Mouse (Mus musculus): ENCODE data around the gene Gm815.
A peak's percentile ranks its signal among the peaks of the same experiment; 100 is the strongest.

Gene Gm815

GRCm38 (mm10) chr19:26885616-26886015 lies at the start of gene Gm815:
Gene Gm815, plus strand, starts transcription at chr19:26885881.
- DNase-seq, result no peak

DNA sequence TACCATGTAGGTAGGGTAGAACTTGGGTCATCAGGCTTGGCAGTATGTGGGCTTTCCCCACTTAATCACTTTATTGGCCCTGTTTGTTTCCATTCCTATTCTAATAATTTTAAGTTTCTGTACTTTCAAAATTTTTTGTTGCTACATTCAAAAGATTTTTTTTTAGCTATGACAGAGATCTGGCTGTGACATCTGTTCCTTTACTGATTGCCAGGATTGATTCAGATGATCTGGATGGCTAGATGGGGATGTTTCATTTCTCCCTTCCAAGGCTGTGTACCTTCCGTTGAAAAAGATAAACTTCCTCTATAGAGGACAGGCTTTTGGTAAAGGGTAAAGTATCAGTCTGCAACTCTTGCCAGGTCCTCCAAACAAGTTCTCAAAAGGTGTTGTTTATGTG lies 48.1 kb upstream of the Gm815 start:
- DNase-seq, result no peak

GRCm38 (mm10) chr19:26843896-26844295 lies 41.8 kb upstream of the Gm815 start:
- no peak for DNase-seq

DNA sequence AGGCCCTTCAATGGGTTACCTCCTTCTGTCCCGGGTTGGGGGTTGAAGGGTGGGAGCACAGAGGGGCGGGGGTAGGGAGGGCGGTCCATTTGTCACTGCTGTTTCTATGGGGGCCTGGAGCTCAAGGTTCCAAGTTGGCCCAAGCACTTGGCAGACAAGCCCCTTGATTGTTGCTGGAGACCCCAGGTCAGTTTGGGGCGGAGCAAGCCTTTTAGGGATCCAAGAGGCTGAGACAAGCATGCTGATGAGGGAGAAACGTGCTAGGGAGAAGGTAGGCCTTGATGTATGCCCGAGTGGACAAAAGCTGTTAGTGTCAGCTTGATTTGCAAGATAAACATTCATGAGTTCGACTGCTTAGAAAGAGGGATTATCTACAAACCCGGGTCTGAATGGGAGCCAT lies 40.9 kb upstream of the Gm815 start:
- DNase-seq, result no peak

GRCm38 (mm10) chr19:26845276-26846016 lies 40.2 kb upstream of the Gm815 start:
- peak; percentile 77 to 86 for DNase-seq

DNA sequence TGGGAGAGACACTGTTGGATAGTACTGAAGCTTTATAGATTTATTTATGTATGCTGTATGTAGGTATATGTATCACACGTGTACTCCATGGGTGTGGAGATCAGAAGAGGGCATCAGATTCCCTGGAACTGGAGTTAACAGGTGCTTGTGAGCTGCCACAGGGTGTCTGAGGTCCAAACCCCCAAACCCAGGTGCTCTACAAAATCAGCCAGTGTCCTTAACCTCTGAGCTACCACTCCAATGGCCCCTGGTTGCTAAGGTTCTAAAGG lies 39.7 kb upstream of the Gm815 start:
- DNase-seq, result no peak

- DNase-seq, result no peak
Observed at GRCm38 (mm10) chr19:26851017-26851782, 34.5 kb upstream of the Gm815 start.

DNA sequence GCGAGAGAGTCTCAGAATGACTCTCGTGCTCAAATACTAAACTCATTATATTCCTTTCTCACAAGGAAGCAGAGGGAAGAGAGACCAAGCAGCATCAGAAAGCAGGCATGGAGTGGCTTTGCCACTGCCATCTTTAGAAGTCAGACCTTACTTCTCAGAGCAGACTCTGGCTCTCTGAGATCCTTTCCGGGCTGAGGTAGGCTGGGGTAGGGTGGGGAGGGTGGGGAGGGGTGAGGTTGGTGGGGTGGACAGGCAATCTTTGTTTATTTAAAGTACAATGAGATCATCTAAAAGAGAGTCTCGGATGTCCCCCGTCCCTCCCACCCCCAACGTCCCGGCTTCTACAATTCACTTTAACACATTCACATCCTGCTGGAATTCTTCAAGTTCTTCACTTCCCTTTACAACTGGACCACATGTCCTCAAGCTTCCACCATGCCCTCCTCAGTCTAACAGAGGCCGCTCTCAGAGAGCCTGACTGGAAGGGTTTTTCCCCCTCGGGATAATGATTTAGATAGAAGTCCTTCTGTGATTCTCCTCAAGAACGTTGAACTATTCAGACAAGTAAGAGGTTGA lies 33.3 kb upstream of the Gm815 start:
- DNase-seq, result no peak

GRCm38 (mm10) chr19:26853701-26854282 lies 31.9 kb upstream of the Gm815 start:
- no peak for DNase-seq

GRCm38 (mm10) chr19:26854661-26855060 lies 31.0 kb upstream of the Gm815 start:
- no peak for DNase-seq

DNA sequence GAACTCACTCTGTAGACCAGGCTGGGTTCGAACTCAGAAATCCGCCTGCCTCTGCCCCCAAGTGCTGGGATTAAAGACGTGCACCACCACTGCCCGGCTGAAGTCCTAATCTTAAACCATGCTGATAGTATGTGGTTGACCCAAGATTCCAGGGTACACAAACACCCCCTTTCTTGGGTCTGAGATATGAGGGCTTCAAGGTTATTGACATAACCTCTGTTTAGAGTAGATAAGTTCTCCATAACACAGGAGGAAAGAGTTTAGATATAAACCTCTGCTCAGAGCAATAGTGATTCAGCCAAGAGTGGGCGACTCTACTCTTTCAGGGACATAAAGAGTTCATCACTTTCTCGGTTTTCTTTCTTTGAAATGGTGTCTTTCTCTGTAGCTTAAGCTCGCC lies 30.5 kb upstream of the Gm815 start:
- no peak for DNase-seq

DNA sequence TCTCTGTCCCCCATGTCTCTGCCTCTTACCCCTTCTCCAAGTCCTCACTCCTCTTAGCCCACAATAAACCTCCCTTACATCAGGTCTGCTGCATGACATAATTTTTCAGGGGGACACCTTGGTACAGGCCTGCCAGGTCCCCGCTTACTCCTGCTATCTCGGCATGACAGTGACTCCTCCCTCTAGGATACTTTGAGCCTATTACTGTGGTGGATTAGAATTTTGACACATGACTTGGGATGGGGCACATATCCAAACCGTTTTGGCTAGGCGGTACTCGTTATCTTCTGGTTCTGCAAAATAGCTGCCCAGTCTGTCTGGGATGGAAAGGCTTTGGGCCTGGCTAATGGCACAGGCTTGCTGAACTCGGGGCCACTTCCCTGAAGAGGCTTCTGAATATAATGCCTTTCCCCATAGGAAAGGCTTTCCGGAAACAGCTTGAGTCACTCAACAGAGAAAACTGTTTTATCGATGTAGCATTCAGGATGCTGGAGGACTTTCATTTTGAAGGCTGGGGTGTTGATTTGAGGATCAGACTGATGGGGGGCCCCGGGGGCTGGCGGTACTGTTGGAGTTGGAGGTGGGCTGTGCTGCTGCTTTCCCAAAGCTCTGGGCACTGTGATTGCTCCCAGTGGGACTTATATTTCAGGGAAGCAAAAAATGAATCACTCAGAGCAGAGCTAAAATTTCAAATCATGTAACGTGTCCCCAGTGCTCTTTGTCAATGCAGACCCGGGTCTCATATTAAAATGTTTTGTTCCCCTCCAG lies 27.1 kb upstream of the Gm815 start:
- DNase-seq, result no peak

- no peak for DNase-seq
Observed at GRCm38 (mm10) chr19:26859195-26859570, 26.5 kb upstream of the Gm815 start.

GRCm38 (mm10) chr19:26863662-26864061 lies 22.0 kb upstream of the Gm815 start:
- no peak for DNase-seq

DNA sequence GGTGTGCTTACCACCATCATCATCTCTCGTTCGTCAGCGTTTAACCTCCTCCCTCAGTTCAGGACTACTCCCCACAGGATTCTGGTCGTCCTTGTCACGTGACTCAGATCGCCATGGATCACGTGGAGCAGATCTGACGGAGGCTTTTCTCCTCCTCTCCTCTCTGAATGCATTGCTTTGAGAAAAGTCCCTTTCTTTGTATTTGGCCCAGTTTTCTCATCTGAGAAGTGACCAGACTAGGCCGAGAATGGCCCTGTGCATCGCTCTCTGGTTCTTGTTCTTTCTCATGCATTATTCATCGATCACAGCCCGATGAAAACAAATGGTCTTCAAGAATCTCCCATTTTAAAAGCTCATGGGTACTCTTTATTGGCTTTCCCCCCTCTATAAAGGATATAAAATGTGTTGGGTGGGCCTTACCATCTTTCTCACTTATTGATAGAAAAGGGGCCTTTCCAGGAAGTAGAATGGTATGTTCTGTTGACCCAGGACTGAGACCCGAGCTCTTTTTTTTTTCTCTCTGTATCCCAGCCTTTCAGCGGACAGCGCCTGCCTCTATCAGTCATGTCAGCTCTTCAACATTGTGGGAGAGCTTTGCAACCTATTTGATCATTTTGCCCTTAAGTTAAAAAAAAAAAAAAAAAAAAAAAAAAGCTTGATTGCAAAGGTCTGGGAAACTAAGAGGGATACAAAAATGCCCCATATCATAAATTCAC lies 20.5 kb upstream of the Gm815 start:
- DNase-seq, result no peak

DNA sequence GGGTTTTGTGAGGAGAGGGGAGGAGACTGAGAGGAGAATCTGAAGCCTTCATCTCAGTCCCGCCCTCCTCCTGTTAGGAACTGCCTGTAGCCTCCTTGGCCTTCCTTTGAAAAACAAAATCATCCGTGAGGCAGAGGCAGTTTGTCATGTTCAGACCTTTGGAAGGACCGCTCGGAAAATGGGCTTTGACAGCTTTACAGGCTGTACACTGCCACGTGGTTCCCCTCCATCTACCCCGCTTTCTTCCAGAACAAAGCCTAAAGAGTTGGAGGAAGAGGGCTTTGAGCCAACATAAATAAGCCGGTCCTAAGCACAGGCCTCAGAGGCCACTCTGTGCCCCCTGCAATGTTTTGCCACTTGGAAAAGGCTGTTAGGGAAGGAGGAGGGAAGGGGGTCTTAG lies 19.9 kb upstream of the Gm815 start:
- DNase-seq, result peak in 1 of 2 experiments; percentile 6

GRCm38 (mm10) chr19:26869591-26869990 lies 16.1 kb upstream of the Gm815 start:
- no peak for DNase-seq

GRCm38 (mm10) chr19:26870280-26870679 lies 15.4 kb upstream of the Gm815 start:
- DNase-seq, result no peak

- DNase-seq, result no peak
Observed at GRCm38 (mm10) chr19:26871096-26871495, 14.6 kb upstream of the Gm815 start.

- no peak for DNase-seq
Observed at GRCm38 (mm10) chr19:26872886-26873285, 12.8 kb upstream of the Gm815 start.

- DNase-seq, result no peak
Observed at GRCm38 (mm10) chr19:26875601-26876000, 10.1 kb upstream of the Gm815 start.

DNA sequence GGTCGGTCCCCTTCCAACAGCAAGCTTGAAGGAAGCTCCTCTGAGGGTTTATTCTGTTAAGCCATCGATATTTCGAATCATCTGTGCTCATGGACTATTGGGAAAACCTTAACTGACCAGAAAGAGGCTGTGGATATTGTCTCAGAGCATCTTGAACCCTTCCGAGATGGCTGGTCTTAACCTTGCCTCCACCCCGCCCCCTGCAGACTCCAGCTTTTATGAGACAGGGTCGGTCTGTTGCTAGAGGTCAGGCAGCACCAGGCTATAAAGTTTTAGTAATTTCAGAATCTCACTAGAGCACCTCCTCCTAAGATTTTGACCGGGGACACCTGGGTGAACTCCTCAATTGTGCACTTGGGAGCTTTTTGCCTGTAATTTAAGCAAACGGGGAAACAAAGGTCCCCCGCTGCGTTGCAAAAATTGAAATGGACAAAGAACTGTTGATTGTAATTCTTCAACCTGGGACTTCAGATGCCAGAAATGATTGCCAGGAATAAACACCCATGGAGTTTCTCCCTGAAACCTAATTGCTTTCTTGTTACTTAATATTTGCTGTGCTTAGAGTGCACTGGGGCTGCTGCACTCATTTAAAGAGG lies 8.4 kb upstream of the Gm815 start:
- peak in 1 of 2 experiments; percentile 31 for DNase-seq
